Mouse (Mus musculus) MEL (cell line): ENCODE results near the gene Rer1. TPM values are rescaled to one million over a fixed set of nuclear protein-coding genes. Genes with fewer than 3 reads are reported as not detected.

Source experiments
- DNase-seq: peaks from one replicate; pipeline ENCODE4 v3.0.0; 2011; ENCODE audit warnings: low read depth, low spot score
- H3K27ac ChIP-seq: 2 replicates; pipeline ENCODE4 v1.5.1; 2012; ENCODE audit warnings: low read depth, mild to moderate bottlenecking, control low read depth, low read length, moderate library complexity; ENCODE audit not compliant: control insufficient read depth
- H3K27me3 ChIP-seq, 2 experiments: fragments of 150-350 bp in 1 of 2; sonication (generic) in 1 of 2; 2 replicates each; pipeline ENCODE4 v1.6.1; 2012; ENCODE audit warnings: low read length in 2 of 2, mild to moderate bottlenecking in 2 of 2, improper control_type of control experiment in 1 of 2, moderate library complexity in 1 of 2; ENCODE audit not compliant: insufficient read depth in 2 of 2, control insufficient read depth in 1 of 2
- H3K36me3 ChIP-seq, 2 experiments: 2 replicates each; pipeline ENCODE4 v1.6.1; 2012 to 2014; ENCODE audit warnings: low read length in 2 of 2, improper control_type of control experiment in 1 of 2, inconsistent platforms in 1 of 2, mild to moderate bottlenecking in 1 of 2; ENCODE audit not compliant: insufficient read depth in 2 of 2, control insufficient read depth in 1 of 2
- H3K4me1 ChIP-seq, 2 experiments: fragments of 150-350 bp in 1 of 2; sonication (generic) in 1 of 2; 2 replicates each; pipeline ENCODE4 v1.6.1; 2012; ENCODE audit warnings: low read length in 2 of 2, improper control_type of control experiment in 1 of 2, mild to moderate bottlenecking in 1 of 2; ENCODE audit not compliant: insufficient read depth in 2 of 2, control insufficient read depth in 1 of 2
- H3K4me3 ChIP-seq, 2 experiments: fragments of 150-350 bp in 1 of 2; sonication (generic) in 1 of 2; 2 replicates each; pipeline ENCODE4 v1.5.1; 2012; ENCODE audit warnings: low read depth in 2 of 2, low read length in 2 of 2, mild to moderate bottlenecking in 2 of 2, moderate library complexity in 2 of 2, control low read depth in 1 of 2, improper control_type of control experiment in 1 of 2; ENCODE audit not compliant: control insufficient read depth in 1 of 2, insufficient read depth in 1 of 2
- H3K79me2 ChIP-seq: 2 replicates; pipeline ENCODE4 v1.6.1; 2012; ENCODE audit warnings: mild to moderate bottlenecking, low read length, moderate library complexity; ENCODE audit not compliant: control insufficient read depth, poor library complexity, insufficient read depth
- H3K9ac ChIP-seq: 2 replicates; pipeline ENCODE4 v1.6.1; 2012; ENCODE audit warnings: low read depth, mild to moderate bottlenecking, control low read depth, low read length, moderate library complexity; ENCODE audit not compliant: control insufficient read depth, poor library complexity, severe bottlenecking
- H3K9me3 ChIP-seq: fragments of 150-350 bp; sonication (generic); replicated peaks from 2 replicates; pipeline ENCODE4 v1.6.1; 2012; ENCODE audit warnings: mild to moderate bottlenecking, low read length, improper control_type of control experiment, moderate library complexity; ENCODE audit not compliant: insufficient read depth
- CHD2 ChIP-seq: IDR thresholded peaks from 2 replicates; pipeline ENCODE4 v1.6.1; 2011; ENCODE audit warnings: low read length, improper control_type of control experiment
- CTCF ChIP-seq, 3 experiments: IDR thresholded peaks in 2 of 3; conservative IDR thresholded peaks in 1 of 3; 2 replicates each; pipeline ENCODE4 v1.5.1; 2011 to 2012; ENCODE audit warnings: low read length in 3 of 3, low read depth in 2 of 3, mild to moderate bottlenecking in 2 of 3, improper control_type of control experiment in 1 of 3, inconsistent platforms in 1 of 3, mixed read lengths in 1 of 3, moderate library complexity in 1 of 3; ENCODE audit not compliant: control insufficient read depth in 1 of 3, insufficient read depth in 1 of 3, poor library complexity in 1 of 3, severe bottlenecking in 1 of 3
- E2F4 ChIP-seq: IDR thresholded peaks from 2 replicates; pipeline ENCODE4 v1.6.1; 2011; ENCODE audit warnings: low read depth, low read length, improper control_type of control experiment, borderline replicate concordance
- EP300 ChIP-seq, 2 experiments: IDR thresholded peaks; 2 replicates each; pipeline ENCODE4 v1.6.1; 2011; ENCODE audit warnings: improper control_type of control experiment in 2 of 2, low read length in 2 of 2, low read depth in 1 of 2, mild to moderate bottlenecking in 1 of 2
- ETS1 ChIP-seq: IDR thresholded peaks from 2 replicates; pipeline ENCODE4 v1.6.1; 2012; ENCODE audit warnings: low read depth, mild to moderate bottlenecking, inconsistent platforms, low read length, improper control_type of control experiment, moderate library complexity
- GATA1 ChIP-seq: IDR thresholded peaks from 2 replicates; pipeline ENCODE4 v1.6.1; 2011; ENCODE audit warnings: low read depth, low read length, improper control_type of control experiment
- HCFC1 ChIP-seq: IDR thresholded peaks from 2 replicates; pipeline ENCODE4 v1.6.1; 2012; ENCODE audit warnings: low read depth, mild to moderate bottlenecking, inconsistent platforms, low read length, improper control_type of control experiment, moderate library complexity
- KAT2A ChIP-seq: conservative IDR thresholded peaks from 2 replicates; pipeline ENCODE4 v1.6.1; 2012; ENCODE audit warnings: low read depth, low read length, improper control_type of control experiment, inconsistent platforms
- MAZ ChIP-seq: IDR thresholded peaks from 2 replicates; pipeline ENCODE4 v1.6.1; 2012; ENCODE audit warnings: low read depth, mild to moderate bottlenecking, inconsistent platforms, low read length, improper control_type of control experiment
- MEF2A ChIP-seq: IDR thresholded peaks from 2 replicates; pipeline ENCODE4 v1.6.1; 2014; ENCODE audit warnings: low read depth, mild to moderate bottlenecking, inconsistent platforms, low read length, improper control_type of control experiment; ENCODE audit not compliant: poor library complexity, insufficient replicate concordance, severe bottlenecking; ENCODE audit errors: extremely low read depth
- MXI1 ChIP-seq: IDR thresholded peaks from 2 replicates; pipeline ENCODE4 v1.6.1; 2011; ENCODE audit warnings: mild to moderate bottlenecking, low read depth, low read length, improper control_type of control experiment
- MYC ChIP-seq: IDR thresholded peaks from 2 replicates; pipeline ENCODE4 v1.6.1; 2011; ENCODE audit warnings: low read depth, mild to moderate bottlenecking, low read length, improper control_type of control experiment, moderate library complexity
- POLR2AphosphoS2 ChIP-seq: IDR thresholded peaks from 2 replicates; pipeline ENCODE4 v1.6.1; 2011; ENCODE audit warnings: low read length, improper control_type of control experiment
- RAD21 ChIP-seq: IDR thresholded peaks from 2 replicates; pipeline ENCODE4 v1.6.1; 2011; ENCODE audit warnings: mild to moderate bottlenecking, low read depth, low read length, improper control_type of control experiment
- RCOR1 ChIP-seq: IDR thresholded peaks from 2 replicates; pipeline ENCODE4 v1.6.1; 2012; ENCODE audit warnings: low read depth, mild to moderate bottlenecking, inconsistent platforms, low read length, improper control_type of control experiment
- SMC3 ChIP-seq: IDR thresholded peaks from 2 replicates; pipeline ENCODE4 v1.6.1; 2011; ENCODE audit warnings: low read depth, low read length, improper control_type of control experiment
- USF1 ChIP-seq: IDR thresholded peaks from 2 replicates; pipeline ENCODE4 v1.6.1; 2014; ENCODE audit warnings: low read depth, mild to moderate bottlenecking, inconsistent platforms, low read length, improper control_type of control experiment, moderate library complexity
- ZC3H11A ChIP-seq: IDR thresholded peaks from 2 replicates; pipeline ENCODE4 v1.6.1; 2012; ENCODE audit warnings: low read depth, mild to moderate bottlenecking, inconsistent platforms, low read length, improper control_type of control experiment
- ZKSCAN1 ChIP-seq: IDR thresholded peaks from 2 replicates; pipeline ENCODE4 v1.6.1; 2012; ENCODE audit warnings: low read depth, mild to moderate bottlenecking, inconsistent platforms, low read length, improper control_type of control experiment, moderate library complexity
- ZMIZ1 ChIP-seq: IDR thresholded peaks from 2 replicates; pipeline ENCODE4 v1.6.1; 2012; ENCODE audit warnings: low read depth, mild to moderate bottlenecking, inconsistent platforms, low read length, improper control_type of control experiment, moderate library complexity
- ZNF384 ChIP-seq: IDR thresholded peaks from 2 replicates; pipeline ENCODE4 v1.6.1; 2012; ENCODE audit warnings: low read depth, mild to moderate bottlenecking, inconsistent platforms, low read length, improper control_type of control experiment
- polyA plus RNA-seq, 2 experiments: library from polyadenylated mRNA; stranded (reverse) in 1 of 2; unstranded in 1 of 2; fragments of >175 nt in 1 of 2; fragments of >200 nt in 1 of 2; gene quantifications; 2 replicates each; pipeline versions ENCODE4 v1.2.1 to v1.2.4; 2012; ENCODE audit warnings: low replicate concordance in 2 of 2, low read depth in 1 of 2; ENCODE audit not compliant: insufficient read length in 2 of 2, insufficient read depth in 1 of 2, missing spikeins in 1 of 2
- total RNA-seq: library from RNA; depleted of rRNA; stranded (reverse); fragments of 300-350 nt; gene quantifications from 2 replicates; pipeline ENCODE4 v1.2.3, GENCODE M21; 2012

The Rer1 gene
- total and polyA plus RNA-seq, 3 experiments: 114 to 379 (median 140) TPM

GRCm38 (mm10) chr4:155070199-155070598 lies 16.0 kb downstream of the Rer1 start:
- Histone ChIP-seq H3K79me2 (peaks cover 9% of the 10 kb centered on the region), H3K4me1 (peaks cover 0 to 8% of the 10 kb centered on the region in 2 experiments; a peak in 1 of 4 replicates), H3K27me3 (no peaks in the 10 kb centered on the region), H3K36me3 (peaks cover 6 to 7% of the 10 kb centered on the region in 2 experiments), H3K27ac (no peak overlapping the region), H3K9me3 (no peaks in the 10 kb centered on the region), H3K4me3 (no peak overlapping the region), H3K9ac (no peak overlapping the region)
- DNase-seq: no peak
- TF ChIP-seq MXI1: no peak
- TF ChIP-seq EP300 (IDR thresholded peaks at IDR 0.05; ENCODE audit: low read depth in 1 of 2, low read length in 2 of 2): no peak
- TF ChIP-seq ETS1: no peak
- no peak for TF ChIP-seq MYC
- TF ChIP-seq GATA1: no peak

- H3K36me3 ChIP-seq: peaks cover 2 to 7% of the 10 kb centered on the region in 2 experiments; a peak in 3 of 4 replicates
- no peaks in the 10 kb centered on the region for H3K9me3 ChIP-seq
- H3K27ac ChIP-seq: no peak overlapping the region
- peaks cover 0 to 8% of the 10 kb centered on the region in 2 experiments; a peak in 1 of 4 replicates for H3K4me1 ChIP-seq
- no peak overlapping the region for H3K9ac ChIP-seq
- peaks cover 9% of the 10 kb centered on the region for H3K79me2 ChIP-seq
- no peak for TF ChIP-seq MAZ
- peak; percentile 34 to 59 (median 52) for TF ChIP-seq CTCF (IDR thresholded peaks at IDR 0.05 in 2 of 3, conservative IDR thresholded peaks at IDR 0.05 in 1 of 3; ENCODE audit: control insufficient read depth in 1 of 3, insufficient read depth in 1 of 3, low read depth in 2 of 3, low read length in 3 of 3, poor library complexity in 1 of 3, severe bottlenecking in 1 of 3)
- TF ChIP-seq ZC3H11A: peak; percentile 10; the same call in 1 of the 2 replicates
- peak; percentile 45 for TF ChIP-seq SMC3
- TF ChIP-seq POLR2AphosphoS2: no peak
- peak; percentile 9 for TF ChIP-seq RAD21
- no peak overlapping the region for H3K4me3 ChIP-seq
- no peaks in the 10 kb centered on the region for H3K27me3 ChIP-seq
- DNase-seq: peak; percentile 54
These were observed 17.0 kb downstream of the Rer1 start for GRCm38 (mm10) chr4:155069191-155069590.

- peaks cover 2 to 7% of the 10 kb centered on the region in 2 experiments; a peak in 3 of 4 replicates for H3K36me3 ChIP-seq
- no peaks in the 10 kb centered on the region for H3K9me3 ChIP-seq
- H3K27me3 ChIP-seq: no peaks in the 10 kb centered on the region
- peaks cover 0 to 8% of the 10 kb centered on the region in 2 experiments; a peak in 1 of 4 replicates for H3K4me1 ChIP-seq
- H3K4me3 ChIP-seq: no peak overlapping the region
- no peak for DNase-seq
- TF ChIP-seq MYC: no peak
- TF ChIP-seq MEF2A: no peak
- no peak for TF ChIP-seq ZKSCAN1
- no peak for TF ChIP-seq USF1
- TF ChIP-seq ZNF384: no peak
- no peak for TF ChIP-seq E2F4
- TF ChIP-seq EP300 (IDR thresholded peaks at IDR 0.05; ENCODE audit: low read depth in 1 of 2, low read length in 2 of 2): no peak
- no peak for TF ChIP-seq HCFC1
- TF ChIP-seq ZMIZ1: no peak
- TF ChIP-seq ZC3H11A: no peak
- no peak for TF ChIP-seq RCOR1
- no peak for TF ChIP-seq KAT2A
- no peak for TF ChIP-seq ETS1
- no peak for TF ChIP-seq GATA1
- TF ChIP-seq CHD2: no peak
- TF ChIP-seq, all 39 proteins: peak for 0
- Histone ChIP-seq H3K79me2 (peaks cover 9% of the 10 kb centered on the region), H3K9ac (peak overlapping the region; percentile 83; the same call in 1 of the 2 replicates), H3K27ac (no peak overlapping the region)
These were observed 17.7 kb downstream of the Rer1 start for GRCm38 (mm10) chr4:155068357-155068972.
